Mouse (Mus musculus) urinary bladder, postnatal 4 days (tissue): ENCODE measurements at regions not wholly inside any gene's neighbourhood (a gene's known extent, or its start where the extent isn't known, plus 50 kb on each side); places are given as distances from the start of the nearest gene placed in this dataset.
"Not testable (repeated sequence)": the region's sequence is repeated elsewhere in the genome, so short reads cannot be mapped to it uniquely, and the experiment has no call there.

Experiments used
- DNase-seq, 2 experiments: peaks; one replicate each; pipeline ENCODE4 v3.0.0; 2021 to 2022; ENCODE audit warnings: low spot score in 2 of 2

DNA sequence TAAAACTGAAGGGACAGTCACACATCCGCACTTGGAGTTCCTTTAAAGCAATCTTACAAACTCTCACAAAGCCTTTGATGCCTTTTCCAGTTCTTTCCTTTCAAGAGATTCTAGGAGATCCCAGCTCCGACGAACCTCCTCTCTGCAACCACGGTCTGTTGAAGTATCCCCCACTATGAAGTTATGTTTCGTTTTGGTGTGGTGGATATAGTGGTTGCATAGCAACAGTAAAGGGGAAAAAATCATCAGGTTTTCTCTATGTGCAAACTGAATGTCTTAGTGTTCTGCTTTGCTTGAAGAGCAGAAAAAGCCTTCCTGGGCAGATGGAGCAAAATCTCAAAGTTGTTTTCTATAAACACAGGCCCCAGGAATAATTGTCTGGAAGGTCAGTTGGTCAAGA, 147.4 kb upstream of the Dlgap1 start:
- DNase-seq: no peak

GRCm38 (mm10) chr17:69821901-69822300, 147.0 kb upstream of the Dlgap1 start:
- DNase-seq: no peak

- DNase-seq: no peak
These were observed 146.0 kb upstream of the Dlgap1 start for GRCm38 (mm10) chr17:69822921-69823320.

- DNase-seq: no peak
These were observed 127.6 kb upstream of the Dlgap1 start for GRCm38 (mm10) chr17:69841308-69841707.

DNA sequence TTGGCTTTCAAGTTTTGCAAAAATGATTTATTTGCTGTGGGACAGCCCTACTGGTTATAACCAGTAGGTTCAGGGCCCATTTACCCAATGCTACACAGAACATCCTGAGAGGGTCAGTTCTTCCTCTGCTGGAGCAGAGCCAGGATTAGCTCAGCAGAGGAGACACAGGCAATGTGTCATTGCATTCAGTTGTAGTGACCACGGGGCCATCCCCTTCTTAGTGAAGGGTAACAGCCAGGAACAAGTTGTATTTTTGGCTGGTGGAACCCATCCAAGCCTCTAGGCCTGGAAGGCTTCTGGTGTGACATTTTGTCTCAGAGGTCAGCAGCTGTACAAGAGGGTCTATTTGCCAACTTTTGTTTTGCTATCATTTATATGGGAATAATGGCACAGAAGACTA, 120.6 kb upstream of the Dlgap1 start:
- DNase-seq: no peak

GRCm38 (mm10) chr17:69850075-69850474, 118.8 kb upstream of the Dlgap1 start:
- DNase-seq: no peak

DNA sequence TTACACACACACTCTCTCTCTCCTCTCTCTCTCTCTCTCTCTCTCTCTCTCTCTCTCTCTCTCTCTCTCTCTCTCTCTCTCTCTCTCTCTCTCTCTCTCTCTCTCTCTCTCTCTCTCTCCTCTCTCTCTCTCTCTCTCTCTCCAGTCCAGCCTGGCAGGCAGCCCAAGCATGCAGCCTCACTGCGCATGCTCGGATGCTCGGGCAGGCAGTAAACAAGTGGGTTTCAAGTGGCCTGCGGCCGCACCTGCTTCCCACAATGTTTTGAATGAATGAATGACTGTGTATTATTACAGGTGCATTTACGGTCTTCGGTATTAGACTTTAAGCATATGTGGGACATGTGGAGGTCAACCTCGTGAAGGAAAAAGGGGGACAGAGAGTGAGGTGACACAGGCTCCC, 88.9 kb upstream of the Dlgap1 start:
- DNase-seq: not testable (repeated sequence)

GRCm38 (mm10) chr17:69893980-69894379, 74.9 kb upstream of the Dlgap1 start:
- DNase-seq: no peak
